Mouse (Mus musculus): ENCODE results near the gene Tmem50a.
"Not testable (repeated sequence)": the region's sequence is repeated elsewhere in the genome, so short reads cannot be mapped to it uniquely, and the experiment has no call there.

Tmem50a gene

GRCm38 (mm10) chr4:134922925-134923244 is 8.1 kb upstream of the Tmem50a start:
- peak; percentile 86 for DNase-seq

DNA sequence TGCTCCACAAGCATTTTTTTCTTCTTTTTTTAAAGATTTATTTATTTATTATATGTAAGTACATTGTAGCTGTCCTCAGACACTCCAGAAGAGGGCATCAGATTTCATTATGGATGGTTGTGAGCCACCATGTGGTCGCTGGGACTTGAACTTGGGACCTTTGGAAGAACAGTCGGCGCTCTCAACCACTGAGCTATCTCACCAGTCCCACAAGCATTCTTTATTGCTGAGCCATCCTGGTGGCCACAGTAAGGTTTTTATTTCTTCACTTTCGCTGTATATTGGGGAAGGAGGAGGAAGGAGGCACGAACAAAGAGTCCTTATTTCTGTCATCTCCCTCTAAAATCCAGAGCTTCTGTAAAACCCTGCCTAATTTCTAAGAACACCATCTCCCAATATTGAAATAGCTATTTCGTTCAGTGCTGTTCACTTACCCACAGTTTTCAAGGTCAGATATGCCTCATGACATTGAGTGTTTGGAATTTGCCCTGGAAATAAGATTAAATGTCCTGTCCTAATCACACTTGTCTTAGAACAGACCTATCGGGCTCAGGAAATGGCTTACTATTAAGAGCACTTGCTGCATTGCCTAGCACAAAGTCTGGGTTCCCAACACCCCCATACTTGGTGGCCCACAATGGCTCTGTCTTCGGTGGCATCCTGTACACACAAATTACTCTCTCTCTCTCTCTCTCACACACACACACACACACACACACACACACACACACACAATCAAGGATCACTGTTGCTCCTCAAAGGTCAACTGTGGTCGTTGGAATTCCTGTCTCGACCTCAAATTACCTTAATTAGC is 7.5 kb upstream of the Tmem50a start:
- DNase-seq, result no peak

DNA sequence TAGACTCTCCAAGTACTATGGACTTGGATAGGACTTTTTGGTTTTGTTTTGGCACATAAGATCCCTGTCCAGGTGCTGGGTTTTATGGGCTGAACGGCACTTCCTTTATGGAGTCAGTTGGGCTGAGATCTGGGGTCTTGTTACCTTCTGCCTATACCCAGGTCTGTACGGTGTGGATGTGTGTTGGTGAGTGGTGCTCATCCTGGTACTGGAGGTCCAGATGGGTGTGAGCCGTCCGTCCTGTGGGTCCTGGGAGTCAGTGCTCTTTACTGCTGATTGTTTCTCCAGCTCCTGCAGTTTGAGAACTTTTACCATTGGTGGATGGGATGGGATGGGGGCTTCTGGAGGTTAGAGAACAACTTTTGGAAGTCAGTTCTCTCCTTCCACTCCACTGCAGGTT is 6.9 kb upstream of the Tmem50a start:
- DNase-seq, result no peak

DNA sequence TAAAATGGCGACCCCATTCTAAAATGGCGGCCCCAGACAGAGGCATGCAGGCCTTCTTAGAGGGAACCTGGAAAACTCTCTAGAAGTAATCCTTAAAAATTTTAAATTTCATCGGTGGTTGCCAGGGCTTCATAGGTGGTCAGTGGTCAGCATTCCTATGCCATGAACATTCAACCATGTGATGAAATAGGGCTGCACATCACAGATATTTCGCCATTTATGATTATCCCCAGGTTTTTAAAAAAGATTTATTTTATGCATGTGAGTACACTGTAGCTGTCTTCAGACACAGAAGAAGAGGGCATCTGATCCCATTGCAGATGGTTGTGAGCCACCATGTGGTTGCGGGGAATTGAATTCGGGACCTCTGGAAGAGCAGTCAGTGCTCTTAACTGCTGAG is 5.8 kb upstream of the Tmem50a start:
- no peak for DNase-seq

DNA sequence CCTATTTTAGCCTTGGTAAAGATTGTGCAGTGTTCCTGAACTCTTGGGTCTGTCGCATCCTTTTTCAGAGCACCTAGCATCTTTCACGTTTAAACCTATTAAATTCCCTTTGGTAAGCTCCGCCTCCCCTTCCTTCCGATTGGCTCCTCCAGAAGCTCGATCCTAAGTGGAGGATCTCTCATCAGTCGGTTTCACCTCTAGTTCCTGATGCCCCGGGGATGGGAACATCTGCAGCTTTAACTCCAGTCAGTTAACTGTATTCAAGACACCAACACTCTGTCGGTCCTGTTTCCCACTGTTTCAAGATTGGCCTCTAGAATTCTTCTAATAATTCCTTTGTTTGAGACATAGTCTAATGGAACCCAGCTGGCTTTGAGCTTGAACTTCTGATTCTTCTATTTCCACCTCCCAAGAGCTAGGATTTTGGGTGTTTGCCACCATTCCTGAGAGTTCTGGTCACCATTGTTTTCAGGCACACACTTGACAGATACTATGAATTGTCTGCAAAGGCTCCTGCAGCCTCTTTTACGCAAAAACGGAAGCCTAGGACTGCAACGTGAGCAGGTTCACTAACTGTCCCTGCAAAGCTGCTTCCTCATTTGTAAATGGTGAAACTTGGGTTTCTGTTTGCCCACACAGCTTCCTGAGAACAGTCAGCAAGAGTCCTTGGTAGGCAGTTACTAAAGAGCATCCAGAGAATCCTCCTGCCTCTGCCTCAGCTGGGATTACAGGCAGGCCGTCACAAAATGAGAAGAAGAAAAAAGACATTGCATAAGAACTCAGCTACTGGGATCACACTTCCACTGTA is 5.1 kb upstream of the Tmem50a start:
- peak; percentile 68 for DNase-seq

GRCm38 (mm10) chr4:134918381-134918780 is 3.6 kb upstream of the Tmem50a start:
- peak; percentile 93 for DNase-seq

GRCm38 (mm10) chr4:134917194-134917593 is 2.4 kb upstream of the Tmem50a start:
- DNase-seq, result no peak

GRCm38 (mm10) chr4:134915223-134916050 is 613 bp upstream of the Tmem50a start:
- no peak for DNase-seq

- peak; percentile 71 for DNase-seq
Measured at GRCm38 (mm10) chr4:134914122-134914863, 531 bp downstream of the Tmem50a start.

DNA sequence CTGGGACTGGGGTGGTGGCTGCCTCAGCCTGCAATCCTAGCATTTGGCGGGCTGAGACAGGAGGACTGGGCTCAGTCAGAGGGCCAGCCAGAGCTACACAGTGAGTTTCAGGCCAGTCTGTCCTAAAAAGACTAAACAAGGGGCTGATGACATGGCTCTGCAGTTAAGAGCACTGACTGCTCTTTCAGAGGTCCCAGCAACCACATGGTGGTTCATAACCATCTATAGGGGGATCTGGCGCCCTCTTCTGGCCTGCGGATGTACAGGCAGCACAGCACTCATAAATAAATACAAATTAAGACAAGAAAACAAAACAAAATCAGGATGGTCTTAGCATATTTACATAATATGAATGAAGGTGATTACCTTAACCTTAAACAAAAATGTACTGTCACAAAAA is 1.4 kb downstream of the Tmem50a start:
- DNase-seq, result peak; percentile 90

GRCm38 (mm10) chr4:134911406-134911805 is 3.4 kb downstream of the Tmem50a start:
- DNase-seq, result not testable (repeated sequence)

- no peak for DNase-seq
Measured at GRCm38 (mm10) chr4:134903046-134903445, 11.8 kb downstream of the Tmem50a start.

DNA sequence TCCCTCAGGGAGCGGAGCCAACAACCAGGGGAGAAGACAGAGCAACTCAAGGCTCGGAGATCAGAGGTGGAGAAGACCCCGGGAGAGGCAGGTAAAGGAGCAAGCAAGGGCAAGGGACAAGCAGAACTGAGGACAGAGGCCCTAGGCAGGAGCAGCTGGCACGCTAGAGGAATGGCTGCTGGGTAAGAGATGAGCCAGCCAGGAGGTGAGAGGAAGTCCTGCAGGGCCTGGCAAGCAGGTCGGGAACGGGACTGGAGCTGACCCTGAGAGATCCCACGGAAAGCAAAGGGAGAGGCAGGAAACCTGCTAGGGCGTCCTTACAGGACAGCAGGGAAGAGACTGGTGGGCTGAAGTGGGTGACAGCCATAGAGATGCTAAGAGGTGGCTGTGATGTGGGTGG is 13.7 kb downstream of the Tmem50a start:
- DNase-seq, result no peak

GRCm38 (mm10) chr4:134897256-134897655 is 17.6 kb downstream of the Tmem50a start:
- no peak for DNase-seq

GRCm38 (mm10) chr4:134892096-134892495 is 22.7 kb downstream of the Tmem50a start:
- peak; percentile 77 for DNase-seq

- DNase-seq, result no peak
Measured at GRCm38 (mm10) chr4:134884364-134884763, 30.5 kb downstream of the Tmem50a start.

- no peak for DNase-seq
Measured at GRCm38 (mm10) chr4:134883808-134884207, 31.0 kb downstream of the Tmem50a start.

DNA sequence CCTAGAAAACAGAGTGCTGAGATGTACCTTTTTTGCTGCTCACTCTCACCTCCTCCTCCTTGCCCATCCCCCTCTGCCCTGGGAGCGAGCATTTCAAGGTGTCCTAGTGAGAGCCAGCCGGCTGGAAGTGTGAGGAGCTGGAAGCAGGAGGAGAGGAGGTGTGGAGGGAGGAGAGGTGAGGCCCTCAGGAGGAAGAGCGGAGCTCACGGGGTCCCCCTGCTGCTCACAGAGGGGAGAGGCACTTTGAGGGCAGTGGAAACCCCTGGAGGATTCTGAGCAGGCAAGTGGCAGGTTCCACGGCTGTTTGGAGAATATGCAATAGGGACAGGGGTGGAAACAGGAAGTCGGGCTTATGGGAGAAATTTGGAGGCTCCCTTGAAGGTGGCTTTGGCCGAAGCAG is 31.6 kb downstream of the Tmem50a start:
- peak; percentile 42 for DNase-seq

GRCm38 (mm10) chr4:134880041-134880440 is 34.8 kb downstream of the Tmem50a start:
- DNase-seq, result peak; percentile 31

- DNase-seq, result peak; percentile 87
Measured at GRCm38 (mm10) chr4:134879410-134879981, 35.3 kb downstream of the Tmem50a start.

DNA sequence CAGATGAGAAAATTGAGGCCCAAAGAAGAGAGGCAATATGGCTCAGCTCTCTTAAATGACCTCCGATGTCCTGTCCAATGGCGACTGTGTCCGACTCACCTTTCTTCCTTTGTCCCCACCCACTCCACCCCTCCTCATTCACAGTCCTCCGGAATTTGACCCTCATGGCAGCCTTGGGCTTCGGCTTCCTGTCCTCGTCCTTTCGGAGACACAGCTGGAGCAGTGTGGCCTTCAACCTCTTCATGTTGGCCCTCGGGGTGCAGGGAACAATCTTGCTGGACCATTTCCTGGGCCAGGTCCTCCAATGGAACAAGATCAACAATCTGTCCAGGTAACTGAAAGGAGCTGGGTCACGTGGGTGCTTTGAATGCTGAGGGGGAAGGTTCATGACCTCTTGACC is 38.7 kb downstream of the Tmem50a start:
- DNase-seq, result no peak

DNA sequence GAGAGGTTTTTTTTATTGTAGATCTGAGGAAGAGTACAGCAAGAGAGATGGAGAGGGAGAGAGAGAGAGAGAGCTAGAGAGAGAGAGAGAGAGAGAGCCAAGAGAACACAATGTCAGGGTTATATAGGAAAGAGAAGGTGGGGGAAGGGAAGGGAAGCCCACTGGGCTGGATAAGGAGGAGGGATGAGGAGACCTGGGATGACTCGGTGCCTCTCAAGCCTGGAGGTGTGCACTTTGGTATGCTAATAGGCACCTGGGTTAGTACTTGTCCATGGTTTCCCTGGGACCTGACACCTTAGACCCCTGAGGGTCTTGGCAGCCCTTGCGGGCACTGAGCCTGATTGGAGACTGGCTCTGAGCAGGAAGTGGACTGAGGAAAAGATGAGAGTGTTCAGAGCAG is 42.9 kb downstream of the Tmem50a start:
- DNase-seq, result no peak

Measured in lung, postnatal 36 days (tissue).